Mouse (Mus musculus) midbrain, embryonic 10.5 days (tissue): Measurements from ENCODE around the gene Orc6. TPM values are rescaled to one million over a fixed set of nuclear protein-coding genes. Genes with fewer than 3 reads are reported as not detected.

ENCODE experiments used
- DNase-seq: peaks from one replicate; pipeline ENCODE4 v3.0.0-alpha.2; 2017; ENCODE audit warnings: low spot score
- H3K27ac ChIP-seq: fragments of 300-500 bp; sonication (generic); replicated peaks from 2 replicates; pipeline ENCODE4 v1.5.1; 2016; ENCODE audit warnings: mild to moderate bottlenecking
- H3K27me3 ChIP-seq: fragments of 300-500 bp; sonication (generic); 2 replicates; pipeline ENCODE4 v1.6.1; 2016; ENCODE audit warnings: low read depth, mild to moderate bottlenecking; ENCODE audit not compliant: poor library complexity, severe bottlenecking
- H3K36me3 ChIP-seq: fragments of 300-500 bp; sonication (generic); 2 replicates; pipeline ENCODE4 v1.6.1; 2016; ENCODE audit warnings: mild to moderate bottlenecking, moderate library complexity
- H3K4me1 ChIP-seq: fragments of 300-500 bp; sonication (generic); 2 replicates; pipeline ENCODE4 v1.6.1; 2016
- H3K4me3 ChIP-seq: fragments of 300-500 bp; sonication (generic); 2 replicates; pipeline ENCODE4 v1.5.1; 2016; ENCODE audit warnings: mild to moderate bottlenecking, moderate library complexity
- H3K9me3 ChIP-seq: fragments of 300-500 bp; sonication (generic); replicated peaks from 2 replicates; pipeline ENCODE4 v1.6.1; 2016; ENCODE audit warnings: mild to moderate bottlenecking
- WGBS: fragments of 180-500 bp; shearing (Covaris S2); methylation state at CpG from one replicate; pipeline ENCODE4 v1.1.7; 2016; 5-methylcytosine and 5-hydroxymethylcytosine counted together
- polyA plus RNA-seq: library from polyadenylated mRNA; unstranded; fragments of >200 nt; fragmentation: Nextera tagmentation; extraction: Ambion mirVana; gene quantifications from 2 replicates; pipeline ENCODE4 v1.2.1, GENCODE M21; 2016

Orc6 gene
- polyA plus RNA-seq, 1 experiment from 2014 or later = 157 TPM

- DNase-seq = no peak
- 68% methylated on average over 1 of the region's 1 CpGs for WGBS
- no peak overlapping the region for H3K4me3 ChIP-seq
These were observed 30.1 kb downstream of the Orc6 start for GRCm38 (mm10) chr8:85329506-85329905.

DNA sequence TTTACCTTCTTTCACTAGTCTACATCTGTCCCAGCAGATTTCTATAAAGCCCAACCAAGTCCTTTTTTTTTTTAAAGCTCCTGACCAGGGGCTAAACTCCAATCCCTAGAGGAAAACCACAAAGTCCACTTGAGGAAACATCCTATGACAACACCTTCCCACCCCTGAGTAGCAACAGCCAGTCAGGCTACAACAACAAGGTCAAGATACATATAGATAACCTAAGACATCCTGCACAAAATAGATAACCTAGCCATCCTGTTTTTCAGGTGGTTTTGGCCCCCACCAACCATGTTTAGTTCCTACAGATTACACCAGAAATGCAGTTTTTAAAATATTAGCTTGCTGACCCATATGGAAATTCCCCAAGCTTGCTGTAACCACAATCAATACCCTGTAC, 35.7 kb downstream of the Orc6 start:
- H3K36me3 ChIP-seq = no peaks in the 10 kb centered on the region
- no peak for DNase-seq
- peaks cover 5% of the 10 kb centered on the region for H3K4me1 ChIP-seq
- no peak overlapping the region for H3K27ac ChIP-seq
- H3K9me3 ChIP-seq = no peaks in the 10 kb centered on the region
- H3K27me3 ChIP-seq = no peaks in the 10 kb centered on the region
- H3K4me3 ChIP-seq = no peak overlapping the region

More at GRCm38 (mm10) chr8:85329506-85329905, 30.1 kb downstream of the Orc6 start:
- Histone ChIP-seq H3K27ac (no peak overlapping the region), H3K36me3 (no peaks in the 10 kb centered on the region), H3K27me3 (no peaks in the 10 kb centered on the region), H3K9me3 (no peaks in the 10 kb centered on the region), H3K4me1 (no peaks in the 10 kb centered on the region)

GRCm38 (mm10) chr8:85336211-85336933, 36.9 kb downstream of the Orc6 start:
- Histone ChIP-seq H3K27ac (no peak overlapping the region), H3K4me3 (no peak overlapping the region), H3K27me3 (no peaks in the 10 kb centered on the region), H3K4me1 (peaks cover 10% of the 10 kb centered on the region), H3K36me3 (no peaks in the 10 kb centered on the region), H3K9me3 (no peaks in the 10 kb centered on the region)
- WGBS = 82% methylated on average over 6 of the region's 6 CpGs
- DNase-seq = no peak

DNA sequence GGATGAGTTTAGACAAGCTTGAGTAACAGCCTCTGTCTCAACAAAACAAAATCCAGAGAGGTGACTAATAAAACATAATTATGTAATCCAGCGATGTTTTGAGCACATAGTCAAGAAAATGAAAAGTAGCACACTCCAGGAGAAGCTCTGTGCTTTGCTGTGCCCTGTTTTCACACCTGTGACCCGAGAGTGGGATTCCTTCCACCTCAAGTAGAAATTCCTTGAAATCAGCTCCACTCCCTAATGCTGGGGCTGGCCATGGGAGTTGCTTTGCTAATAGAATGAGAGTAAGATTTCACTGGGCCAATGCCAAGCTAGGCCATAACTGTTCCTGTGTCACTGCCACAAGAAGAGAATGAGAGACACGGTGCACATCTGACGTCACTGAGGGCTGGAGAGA, 38.2 kb downstream of the Orc6 start:
- WGBS = 87% methylated on average over 4 of the region's 4 CpGs
- H3K4me3 ChIP-seq = no peak overlapping the region
- H3K36me3 ChIP-seq = no peaks in the 10 kb centered on the region
- no peak overlapping the region for H3K27ac ChIP-seq
- no peaks in the 10 kb centered on the region for H3K27me3 ChIP-seq
- no peak for DNase-seq
- H3K9me3 ChIP-seq = no peaks in the 10 kb centered on the region
- H3K4me1 ChIP-seq = peaks cover 10% of the 10 kb centered on the region

DNA sequence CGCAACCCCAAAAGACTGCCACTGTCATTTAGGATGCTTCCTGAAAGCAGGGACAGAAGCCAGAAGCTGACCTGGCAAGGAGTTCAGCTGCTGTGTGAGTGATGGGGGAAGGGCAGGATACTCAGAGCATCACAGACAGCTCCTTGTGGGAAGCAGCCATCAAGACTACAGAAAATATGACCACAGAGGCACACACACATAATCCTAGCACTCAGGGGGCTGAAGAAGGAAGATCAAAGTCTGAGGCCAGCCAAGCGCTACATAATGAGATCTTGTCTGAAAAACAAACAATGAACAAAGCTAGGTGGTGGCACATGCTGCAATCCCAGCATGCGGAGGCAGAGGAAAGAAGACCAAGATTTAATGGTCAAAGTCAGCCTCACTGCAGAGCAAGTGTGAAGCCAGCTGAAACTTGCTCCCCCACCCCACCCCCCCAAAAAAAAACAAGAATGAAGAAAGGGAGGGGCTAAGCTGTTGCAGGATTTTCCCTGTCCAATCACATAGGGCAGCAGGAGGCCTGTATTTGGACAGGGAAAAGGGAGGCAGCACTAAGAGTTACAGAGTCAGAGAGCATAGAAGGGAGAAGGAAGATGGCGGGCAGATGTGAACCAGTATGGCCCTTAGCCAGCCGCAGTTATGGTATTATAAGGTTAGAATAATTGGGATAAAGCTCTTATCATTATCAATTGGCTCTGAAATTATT, 40.6 kb downstream of the Orc6 start:
- H3K36me3 ChIP-seq = no peaks in the 10 kb centered on the region
- H3K4me1 ChIP-seq = peaks cover 10% of the 10 kb centered on the region
- DNase-seq = peak; percentile 19
- H3K27ac ChIP-seq = peak overlapping the region; percentile 23; the same call in 1 of the 2 replicates
- no peaks in the 10 kb centered on the region for H3K27me3 ChIP-seq
- no peaks in the 10 kb centered on the region for H3K9me3 ChIP-seq
- 68% methylated on average over 5 of the region's 5 CpGs for WGBS
- no peak overlapping the region for H3K4me3 ChIP-seq

DNA sequence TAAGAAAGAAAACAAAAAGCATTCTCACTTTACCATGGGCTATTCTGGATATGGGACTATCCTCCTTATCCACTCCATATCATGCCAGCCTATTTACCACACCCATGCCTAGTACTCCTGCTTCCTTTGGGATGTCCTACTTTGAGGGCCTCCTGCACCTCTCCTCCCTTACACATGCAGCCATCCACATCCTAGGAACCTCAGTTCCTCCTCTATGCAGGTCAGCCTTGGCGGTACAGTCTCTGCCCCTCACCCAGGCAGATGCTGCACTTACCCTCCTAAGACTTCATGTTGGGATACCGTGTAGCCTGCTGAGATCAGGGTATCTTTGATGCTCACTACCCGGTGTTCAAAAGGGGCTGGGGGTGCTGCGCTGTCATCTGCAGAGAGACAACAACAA, 53.9 kb downstream of the Orc6 start:
- Histone ChIP-seq H3K36me3 (no peaks in the 10 kb centered on the region), H3K27me3 (no peaks in the 10 kb centered on the region), H3K4me1 (no peaks in the 10 kb centered on the region), H3K27ac (no peak overlapping the region), H3K4me3 (no peak overlapping the region), H3K9me3 (no peaks in the 10 kb centered on the region)
- 75% methylated on average over 4 of the region's 4 CpGs for WGBS
- DNase-seq = no peak

Other genes starting within 250 kb of the Orc6 start
- gene Fbxw9, start 239.6 kb upstream of the Orc6 start, polyA plus RNA-seq = 25.5 and 32.3 TPM in 2 replicates
- gene Gm5741, start 231.7 kb upstream of the Orc6 start, polyA plus RNA-seq = 0.91 and 1.1 TPM in 2 replicates
- gene Dhps, start 227.9 kb upstream of the Orc6 start, polyA plus RNA-seq = 70.8 and 71.8 TPM in 2 replicates
- gene Wdr83os, start 218.9 kb upstream of the Orc6 start, polyA plus RNA-seq = 133 and 142 TPM in 2 replicates
- 61.2 and 70.6 TPM in 2 replicates for gene Wdr83, start 218.3 kb upstream of the Orc6 start, polyA plus RNA-seq
- gene Man2b1, start 216.4 kb upstream of the Orc6 start, polyA plus RNA-seq = 23.5 and 23.7 TPM in 2 replicates
- gene Zfp791, start 176.5 kb upstream of the Orc6 start, polyA plus RNA-seq = 0.81 and 1.5 TPM in 2 replicates
- not detected in 2 replicates for gene Cks1brt, start 147.7 kb upstream of the Orc6 start, polyA plus RNA-seq
- not detected in 2 replicates for gene Olfr371, start 73.6 kb upstream of the Orc6 start, polyA plus RNA-seq
- gene Vps35, start 170 bp downstream of the Orc6 start, polyA plus RNA-seq = 159 and 163 TPM in 2 replicates
- 0.37 and 0.87 TPM in 2 replicates for gene Mylk3, start 86.7 kb downstream of the Orc6 start, polyA plus RNA-seq
- 37.8 and 37.9 TPM in 2 replicates for gene 4921524J17Rik, start 133.2 kb downstream of the Orc6 start, polyA plus RNA-seq
- gene Gpt2, start 192.9 kb downstream of the Orc6 start, polyA plus RNA-seq = 31.9 and 33.0 TPM in 2 replicates